Mouse (Mus musculus) bone marrow, adult 2 months (tissue): ENCODE results near the gene Arhgap24. TPM values are rescaled to one million over a fixed set of nuclear protein-coding genes. Genes with fewer than 3 reads are reported as not detected.

Experiments
- H3K27ac ChIP-seq: fragments of 200-500 bp; 2 replicates; pipeline ENCODE4 v1.5.1; 2012; ENCODE audit warnings: low read depth, mild to moderate bottlenecking, control low read depth, inconsistent platforms, low read length; ENCODE audit not compliant: control insufficient read depth, poor library complexity, insufficient read depth
- H3K4me1 ChIP-seq: fragments of 200-500 bp; 2 replicates; pipeline ENCODE4 v1.6.1; 2011; ENCODE audit warnings: low read length; ENCODE audit not compliant: control insufficient read depth, insufficient read depth
- H3K4me3 ChIP-seq: fragments of 200-500 bp; replicated peaks from 2 replicates; pipeline ENCODE3; 2011; ENCODE audit warnings: mild to moderate bottlenecking, low read depth, low read length, control low read depth; ENCODE audit not compliant: control insufficient read depth
- CTCF ChIP-seq: fragments of 200-500 bp; IDR thresholded peaks from 2 replicates; pipeline ENCODE4 v1.5.1; 2011; ENCODE audit warnings: low read length, control low read depth; ENCODE audit not compliant: control insufficient read depth, insufficient read depth
- POLR2A ChIP-seq: fragments of 200-500 bp; IDR thresholded peaks from 2 replicates; pipeline ENCODE4 v1.6.1; 2011; ENCODE audit warnings: low read depth, mild to moderate bottlenecking, control low read depth, low read length, borderline replicate concordance; ENCODE audit not compliant: control insufficient read depth
- WGBS: fragments of 180-500 bp; shearing (Covaris S2); methylation state at CpG from one replicate; pipeline ENCODE4 v1.1.7; 2018; 5-methylcytosine and 5-hydroxymethylcytosine counted together
- polyA plus RNA-seq: library from polyadenylated mRNA; stranded (reverse); fragments of >200 nt; gene quantifications from 2 replicates; pipeline ENCODE4 v1.2.4, GENCODE M21; 2011; ENCODE audit warnings: low replicate concordance; ENCODE audit not compliant: missing spikeins, insufficient read depth, insufficient read length

Gene Arhgap24
- polyA plus RNA-seq: 2.8 and 4.1 TPM in 2 replicates

DNA sequence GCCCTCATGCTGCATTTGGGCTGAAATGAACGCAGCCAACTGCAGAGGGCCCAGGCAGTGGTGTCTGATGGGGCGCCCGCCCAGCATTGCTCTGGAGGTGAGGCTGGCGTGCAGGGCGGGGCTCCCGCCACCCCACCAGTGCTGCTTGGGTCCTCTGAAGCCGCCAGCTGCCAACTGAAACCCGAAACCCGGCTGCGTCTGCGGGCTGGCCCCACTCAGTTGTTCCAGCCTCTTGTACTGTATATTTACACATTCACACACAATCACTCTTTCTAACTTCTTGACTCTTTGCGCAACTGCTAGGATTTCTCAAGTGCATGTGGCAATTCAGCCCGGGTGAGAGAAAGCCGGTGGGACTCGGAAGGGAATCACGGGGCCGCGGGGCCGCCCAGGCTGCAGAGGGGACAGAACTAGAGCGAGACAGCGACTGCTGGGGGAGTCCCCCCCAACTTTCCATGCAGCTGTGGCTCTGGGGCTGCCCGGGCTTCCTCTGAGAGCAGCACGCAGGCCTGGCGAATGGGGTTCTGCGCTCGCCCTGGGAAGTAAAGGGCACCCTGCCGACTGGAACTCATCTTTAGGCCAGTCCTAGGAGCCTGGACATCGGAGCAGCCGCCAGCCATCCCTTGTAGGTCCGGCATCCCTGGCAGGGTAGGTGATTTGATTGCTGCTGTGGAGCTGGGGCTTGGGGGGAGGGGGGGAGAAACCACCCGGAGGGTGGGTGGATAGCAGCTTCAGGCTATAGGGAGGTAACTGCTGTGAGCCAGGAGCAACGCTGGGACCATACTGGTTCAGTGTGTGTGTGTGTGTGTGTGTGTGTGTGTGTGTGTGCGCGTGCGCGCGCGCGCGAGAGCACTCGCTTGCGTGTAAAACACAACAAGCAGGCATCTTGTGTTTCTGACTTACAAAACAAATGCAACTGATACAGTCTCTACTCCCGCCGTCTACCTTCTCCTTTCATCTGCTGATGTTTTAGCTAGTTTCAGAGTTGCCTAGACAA lies at the start of gene Arhgap24:
TSS of gene Arhgap24 (plus strand) at position 177 of the 997 bp plus-strand sequence.
- 0 out of 2 replicates have a peak, but pooled peaks have one; percentile 10 for TF ChIP-seq POLR2A
- TF ChIP-seq CTCF: no peak
- H3K4me1 ChIP-seq: peaks cover 2% of the 10 kb centered on the region
- WGBS: 2% methylated on average over 44 of the region's 44 CpGs
- H3K27ac ChIP-seq: peak within 1 kb of the TSS; percentile 92
- H3K4me3 ChIP-seq: peak within 1 kb of the TSS; percentile 79

DNA sequence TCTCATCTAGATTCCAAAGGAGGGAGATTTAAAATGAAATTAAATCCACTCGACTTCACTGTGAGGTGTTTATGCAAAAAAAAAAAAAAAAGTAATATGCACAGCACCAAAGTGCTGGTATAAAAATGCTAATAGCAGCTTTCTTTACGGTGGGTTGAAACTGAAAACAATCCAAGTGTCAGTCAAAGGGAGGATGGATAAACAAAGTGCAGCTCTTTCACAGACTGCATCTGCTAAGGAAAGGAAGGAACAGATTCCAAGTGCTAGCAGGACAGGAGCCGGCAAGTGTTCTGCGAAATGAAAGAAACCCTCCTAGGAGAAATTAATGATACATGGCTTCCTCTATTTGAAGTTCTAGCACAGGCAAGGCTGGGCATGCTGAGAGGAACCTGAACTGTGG lies 47.0 kb upstream of the Arhgap24 start:
- TF ChIP-seq CTCF (no peak), POLR2A (no peak)
- no peaks in the 10 kb centered on the region; the same call in 1 of the 2 replicates for H3K4me1 ChIP-seq
- 51% methylated on average over 4 of the region's 4 CpGs for WGBS

DNA sequence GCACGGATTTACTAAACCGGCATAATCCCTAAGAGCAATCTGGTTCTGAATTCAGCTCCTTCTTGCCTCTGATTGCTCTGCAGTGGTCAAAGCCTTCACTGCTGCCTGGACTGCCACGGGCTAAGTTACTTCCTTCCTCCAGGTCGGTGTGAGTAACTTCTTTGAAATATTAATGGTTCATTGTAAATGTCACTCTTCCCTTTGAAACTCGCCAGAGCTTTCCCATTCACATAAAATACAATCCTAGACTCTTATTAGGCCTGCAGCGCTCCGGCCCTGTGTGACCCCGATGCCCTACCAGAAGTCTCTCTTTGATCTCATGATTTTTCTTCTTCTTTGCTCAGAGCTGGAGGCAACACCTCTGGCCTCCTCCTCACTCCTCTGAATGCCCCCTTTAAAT lies 44.6 kb upstream of the Arhgap24 start:
- TF ChIP-seq CTCF (no peak), POLR2A (no peak)
- H3K4me1 ChIP-seq: no peaks in the 10 kb centered on the region; the same call in 1 of the 2 replicates
- H3K4me3 ChIP-seq: no peak overlapping the region
- H3K27ac ChIP-seq: no peak overlapping the region
- WGBS: 52% methylated on average over 8 of the region's 8 CpGs

More for the DNA sequence above, 47.0 kb upstream of the Arhgap24 start:
- Histone ChIP-seq H3K27ac (no peak overlapping the region), H3K4me3 (no peak overlapping the region)

- no peak for TF ChIP-seq POLR2A
- no peak for TF ChIP-seq CTCF
- Histone ChIP-seq H3K4me1 (no peaks in the 10 kb centered on the region; the same call in 1 of the 2 replicates), H3K4me3 (no peak overlapping the region), H3K27ac (no peak overlapping the region)
- 65% methylated on average over 9 of the region's 9 CpGs for WGBS
These were observed 41.9 kb upstream of the Arhgap24 start for GRCm38 (mm10) chr5:102439119-102439877.

DNA sequence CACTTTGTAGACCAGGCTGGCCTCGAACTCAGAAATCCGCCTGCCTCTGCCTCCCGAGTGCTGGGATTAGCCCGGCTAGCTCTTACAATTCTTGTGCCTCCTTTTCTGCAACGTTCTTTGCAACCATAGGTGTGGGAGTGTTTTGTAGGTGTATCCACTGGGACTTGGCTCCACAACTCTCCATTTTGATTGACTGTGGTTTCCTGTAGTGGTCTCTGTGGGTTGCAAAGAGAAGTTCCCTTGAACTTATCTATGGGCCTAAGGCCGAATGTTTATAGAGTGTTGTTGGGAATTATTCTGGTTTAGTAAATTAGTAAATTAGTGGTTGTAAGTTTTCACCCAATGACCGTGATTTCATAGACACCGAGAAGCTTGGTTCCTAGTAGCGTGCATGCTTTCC lies 33.8 kb upstream of the Arhgap24 start:
- TF ChIP-seq POLR2A: no peak
- no peak for TF ChIP-seq CTCF
- H3K4me3 ChIP-seq: no peak overlapping the region
- H3K27ac ChIP-seq: no peak overlapping the region
- WGBS: 32% methylated on average over 9 of the region's 9 CpGs
- H3K4me1 ChIP-seq: no peaks in the 10 kb centered on the region

GRCm38 (mm10) chr5:102450897-102451296 lies 30.3 kb upstream of the Arhgap24 start:
- Histone ChIP-seq H3K4me3 (no peak overlapping the region), H3K4me1 (no peaks in the 10 kb centered on the region), H3K27ac (no peak overlapping the region)
- no peak for TF ChIP-seq POLR2A
- no peak for TF ChIP-seq CTCF
- WGBS: 19% methylated on average over 2 of the region's 2 CpGs

- H3K27ac ChIP-seq: no peak overlapping the region
- TF ChIP-seq CTCF (no peak), POLR2A (no peak)
- 76% methylated on average over 7 of the region's 7 CpGs for WGBS
These were observed 29.0 kb upstream of the Arhgap24 start for GRCm38 (mm10) chr5:102452079-102452797.

GRCm38 (mm10) chr5:102453324-102453723 lies 27.9 kb upstream of the Arhgap24 start:
- Histone ChIP-seq H3K4me3 (no peak overlapping the region), H3K27ac (no peak overlapping the region), H3K4me1 (no peaks in the 10 kb centered on the region)
- 82% methylated on average over 2 of the region's 2 CpGs for WGBS
- TF ChIP-seq CTCF (no peak), POLR2A (no peak)

More at GRCm38 (mm10) chr5:102452079-102452797, 29.0 kb upstream of the Arhgap24 start:
- Histone ChIP-seq H3K4me3 (no peak overlapping the region), H3K4me1 (no peaks in the 10 kb centered on the region)
